Mouse (Mus musculus) lung, postnatal 0 days (tissue): ENCODE data around the gene Itga9. TPM values are rescaled to one million over a fixed set of nuclear protein-coding genes. Genes with fewer than 3 reads are reported as not detected.

Experiments
- ATAC-seq: fragments of 200-750 bp; cut with Nextera tagmentation; 2 replicates; pipeline ENCODE4 v1.8.0; 2017; ENCODE audit warnings: moderate library complexity
- DNase-seq: peaks from one replicate; pipeline ENCODE4 v3.0.0-alpha.2; 2016; ENCODE audit warnings: low spot score
- H3K27ac ChIP-seq: fragments of 300-500 bp; sonication (generic); 2 replicates; pipeline ENCODE4 v1.5.1; 2014; ENCODE audit warnings: antibody characterized with exemption, mild to moderate bottlenecking, low read length, mixed read lengths
- H3K27me3 ChIP-seq: fragments of 300-500 bp; sonication (generic); replicated peaks from 2 replicates; pipeline ENCODE4 v1.6.1; 2014; ENCODE audit warnings: low read length, mixed read lengths; ENCODE audit not compliant: insufficient read depth
- H3K36me3 ChIP-seq: fragments of 300-500 bp; sonication (generic); 2 replicates; pipeline ENCODE4 v1.6.1; 2014; ENCODE audit warnings: low read length, mixed read lengths; ENCODE audit not compliant: insufficient read depth
- H3K4me1 ChIP-seq: fragments of 300-500 bp; sonication (generic); 2 replicates; pipeline ENCODE4 v1.6.1; 2014; ENCODE audit warnings: antibody characterized with exemption, low read depth, low read length, mixed read lengths; ENCODE audit not compliant: insufficient read depth
- H3K4me2 ChIP-seq: fragments of 300-500 bp; sonication (generic); replicated peaks from 2 replicates; pipeline ENCODE4 v1.6.1; 2014; ENCODE audit warnings: low read depth, mild to moderate bottlenecking, low read length, moderate library complexity, mixed read lengths
- H3K4me3 ChIP-seq: fragments of 300-500 bp; sonication (generic); 2 replicates; pipeline ENCODE4 v1.5.1; 2014; ENCODE audit warnings: low read depth, low read length
- H3K9ac ChIP-seq: fragments of 300-500 bp; sonication (generic); replicated peaks from 2 replicates; pipeline ENCODE4 v1.6.1; 2014; ENCODE audit warnings: low read depth, mild to moderate bottlenecking
- H3K9me3 ChIP-seq: fragments of 300-500 bp; sonication (generic); 2 replicates; pipeline ENCODE4 v1.6.1; 2016; ENCODE audit warnings: low read length, mixed read lengths
- CTCF ChIP-seq: IDR thresholded peaks from 2 replicates; pipeline ENCODE4 v1.5.1; 2016; ENCODE audit warnings: antibody characterized with exemption, mild to moderate bottlenecking
- EP300 ChIP-seq: IDR thresholded peaks from 2 replicates; pipeline ENCODE4 v1.6.1; 2016; ENCODE audit warnings: antibody characterized with exemption, mild to moderate bottlenecking, control low read depth
- WGBS: fragments of 180-500 bp; shearing (Covaris S2); extraction: QIAGEN DNeasy Blood & Tissue Kit; methylation state at CpG from one replicate; pipeline ENCODE4 v1.1.7; 2014; 5-methylcytosine and 5-hydroxymethylcytosine counted together
- polyA plus RNA-seq: library from polyadenylated mRNA; unstranded; fragments of >200 nt; fragmentation: Nextera tagmentation; extraction: Ambion mirVana; gene quantifications from 2 replicates; pipeline ENCODE4 v1.2.1, GENCODE M21; 2015

The Itga9 gene
- polyA plus RNA-seq, 1 experiment from 2014 or later = 24.2 TPM

DNA sequence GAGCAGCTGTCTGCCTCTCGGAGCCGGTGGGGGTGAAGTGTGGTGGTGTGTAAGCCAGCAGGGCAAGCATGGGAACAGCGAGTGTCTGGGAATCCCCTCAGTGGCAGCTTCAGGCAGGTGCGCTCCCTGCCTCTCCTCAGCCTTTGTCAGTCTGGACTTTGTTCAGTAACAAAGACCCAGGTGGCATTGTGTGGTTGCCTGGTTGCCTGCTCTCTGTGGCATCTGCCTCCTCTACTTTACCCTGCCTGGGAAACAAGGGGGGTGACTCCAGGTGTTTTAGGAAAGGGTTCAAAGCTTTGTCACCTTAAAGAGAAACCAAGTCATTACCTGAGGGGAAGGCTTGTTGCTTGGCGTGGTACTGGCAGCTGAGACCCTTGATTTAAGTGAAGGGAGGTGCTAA, 108.0 kb downstream of the Itga9 start:
- ATAC-seq (no peak), DNase-seq (no peak)
- H3K9me3 ChIP-seq = no peaks in the 10 kb centered on the region
- H3K27ac ChIP-seq = no peak overlapping the region
- no peak overlapping the region for H3K4me3 ChIP-seq
- TF ChIP-seq EP300 (no peak), CTCF (no peak)
- H3K27me3 ChIP-seq = no peaks in the 10 kb centered on the region
- H3K36me3 ChIP-seq = no peaks in the 10 kb centered on the region
- no peak overlapping the region for H3K9ac ChIP-seq
- no peak overlapping the region for H3K4me2 ChIP-seq
- WGBS = 91% methylated on average over 5 of the region's 5 CpGs
- H3K4me1 ChIP-seq = peaks cover 3% of the 10 kb centered on the region; the same call in 1 of the 2 replicates

GRCm38 (mm10) chr9:118715971-118716628, 109.6 kb downstream of the Itga9 start:
- H3K9me3 ChIP-seq = no peaks in the 10 kb centered on the region
- DNase-seq (no peak), ATAC-seq (0 out of 2 replicates have a peak, but pooled peaks have one; percentile 15)
- H3K4me2 ChIP-seq = no peak overlapping the region
- H3K9ac ChIP-seq = no peak overlapping the region
- H3K27ac ChIP-seq = no peak overlapping the region
- H3K36me3 ChIP-seq = no peaks in the 10 kb centered on the region
- peak; percentile 9; the same call in 1 of the 2 replicates for TF ChIP-seq CTCF
- no peak for TF ChIP-seq EP300
- H3K27me3 ChIP-seq = no peaks in the 10 kb centered on the region
- 47% methylated on average over 9 of the region's 9 CpGs for WGBS
- H3K4me3 ChIP-seq = no peak overlapping the region
- peaks cover 3% of the 10 kb centered on the region; the same call in 1 of the 2 replicates for H3K4me1 ChIP-seq

DNA sequence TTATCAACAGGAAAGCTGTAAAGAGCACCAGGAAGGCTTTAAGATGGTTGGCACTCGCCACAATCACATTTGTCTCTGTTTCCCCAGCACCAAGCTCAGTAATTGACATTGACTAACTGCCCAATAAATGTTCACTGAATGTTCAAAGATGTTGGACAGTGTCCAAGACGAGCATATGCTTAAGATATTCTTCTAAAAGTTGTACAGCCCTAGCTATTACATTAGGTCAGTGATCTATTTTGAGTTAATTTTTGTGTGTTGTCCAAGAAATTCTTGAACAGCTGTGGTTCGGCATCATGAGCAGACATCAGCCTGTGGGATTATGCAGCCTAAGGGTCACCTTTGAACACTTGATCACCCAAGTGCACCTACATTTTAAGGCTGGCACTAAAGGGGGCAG, 110.9 kb downstream of the Itga9 start:
- H3K4me3 ChIP-seq = no peak overlapping the region
- peaks cover 3% of the 10 kb centered on the region; the same call in 1 of the 2 replicates for H3K4me1 ChIP-seq
- no peak overlapping the region for H3K4me2 ChIP-seq
- no peak overlapping the region for H3K9ac ChIP-seq
- peak; percentile 52 for DNase-seq
- 45% methylated on average over 3 of the region's 3 CpGs for WGBS
- H3K9me3 ChIP-seq = no peaks in the 10 kb centered on the region
- no peak overlapping the region for H3K27ac ChIP-seq
- TF ChIP-seq EP300 = no peak
- H3K27me3 ChIP-seq = no peaks in the 10 kb centered on the region
- no peak for ATAC-seq
- no peaks in the 10 kb centered on the region for H3K36me3 ChIP-seq

- H3K27ac ChIP-seq = no peak overlapping the region
- no peak for TF ChIP-seq CTCF
- no peak for TF ChIP-seq EP300
- 79% methylated on average over 2 of the region's 2 CpGs for WGBS
- no peak overlapping the region for H3K4me2 ChIP-seq
- no peak overlapping the region for H3K9ac ChIP-seq
- no peaks in the 10 kb centered on the region for H3K27me3 ChIP-seq
- no peaks in the 10 kb centered on the region for H3K36me3 ChIP-seq
- H3K4me3 ChIP-seq = no peak overlapping the region
- H3K9me3 ChIP-seq = no peaks in the 10 kb centered on the region
- H3K4me1 ChIP-seq = no peaks in the 10 kb centered on the region
- no peak for DNase-seq
- ATAC-seq = no peak
Observed at GRCm38 (mm10) chr9:118718511-118718910, 112.0 kb downstream of the Itga9 start.

DNA sequence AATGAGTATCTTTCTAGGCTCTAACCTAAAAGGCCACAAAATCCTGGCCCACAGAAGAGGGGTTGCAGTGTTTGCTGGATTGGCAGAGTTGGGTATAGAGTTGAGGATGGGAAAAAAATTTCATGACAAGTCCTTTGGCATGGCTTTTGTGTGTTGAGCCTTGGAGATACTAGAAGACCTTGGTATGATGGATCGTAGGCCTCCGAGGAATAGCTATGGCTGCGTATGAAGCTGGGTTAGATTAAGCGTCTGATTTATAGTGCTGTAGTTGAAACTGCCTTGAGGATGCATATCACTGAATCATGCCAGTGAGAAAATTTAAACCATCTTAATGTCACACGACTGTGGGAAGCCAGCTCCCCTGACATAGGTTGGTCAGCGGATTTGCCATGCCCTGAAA, 114.6 kb downstream of the Itga9 start:
- ATAC-seq (no peak), DNase-seq (no peak)
- TF ChIP-seq EP300 (no peak), CTCF (no peak)
- Histone ChIP-seq H3K9ac (no peak overlapping the region), H3K27ac (no peak overlapping the region), H3K4me2 (no peak overlapping the region), H3K9me3 (no peaks in the 10 kb centered on the region), H3K36me3 (no peaks in the 10 kb centered on the region), H3K4me1 (0 out of 2 replicates have a peak, but pooled peaks cover 4% of the 10 kb centered on the region), H3K4me3 (no peak overlapping the region), H3K27me3 (no peaks in the 10 kb centered on the region)
- 96% methylated on average over 6 of the region's 6 CpGs for WGBS

GRCm38 (mm10) chr9:118722789-118723325, 116.4 kb downstream of the Itga9 start:
- H3K9me3 ChIP-seq = no peaks in the 10 kb centered on the region
- no peak overlapping the region for H3K9ac ChIP-seq
- H3K4me1 ChIP-seq = 0 out of 2 replicates have a peak, but pooled peaks cover 4% of the 10 kb centered on the region
- H3K4me3 ChIP-seq = no peak overlapping the region
- no peak for TF ChIP-seq CTCF
- TF ChIP-seq EP300 = no peak
- H3K36me3 ChIP-seq = no peaks in the 10 kb centered on the region
- no peak overlapping the region for H3K4me2 ChIP-seq
- DNase-seq (no peak), ATAC-seq (no peak)
- no peaks in the 10 kb centered on the region for H3K27me3 ChIP-seq
- WGBS = 83% methylated on average over 2 of the region's 2 CpGs
- H3K27ac ChIP-seq = no peak overlapping the region
